Mouse (Mus musculus): ENCODE results near the gene Dip2b.
A peak's percentile ranks its signal among the peaks of the same experiment; 100 is the strongest.

The Dip2b gene

DNA sequence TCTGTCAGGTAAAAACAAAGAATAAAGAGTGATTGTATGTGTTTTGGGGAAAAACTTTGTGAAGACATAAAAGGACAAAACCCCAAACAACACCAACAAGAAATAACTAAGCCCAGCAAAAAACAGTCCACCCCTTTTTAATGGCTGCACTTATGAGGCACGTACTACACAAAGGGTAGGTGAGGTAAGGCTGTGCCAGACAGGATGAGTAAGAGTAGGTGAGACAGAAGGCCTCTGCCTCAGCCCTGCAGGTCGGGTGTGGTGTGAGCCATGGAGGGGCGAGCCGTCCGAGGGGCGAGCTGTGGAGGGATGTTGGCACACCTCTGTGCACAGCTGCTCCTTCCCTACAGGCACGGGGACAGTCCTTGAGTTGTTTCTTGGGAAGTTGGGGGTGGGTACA lies 12.5 kb downstream of the Dip2b start:
- no peak for DNase-seq (ENCODE audit: low spot score in 2 of 2)

GRCm38 (mm10) chr15:100052726-100053125 lies 14.3 kb downstream of the Dip2b start:
- no peak for DNase-seq (ENCODE audit: low spot score in 2 of 2)

DNA sequence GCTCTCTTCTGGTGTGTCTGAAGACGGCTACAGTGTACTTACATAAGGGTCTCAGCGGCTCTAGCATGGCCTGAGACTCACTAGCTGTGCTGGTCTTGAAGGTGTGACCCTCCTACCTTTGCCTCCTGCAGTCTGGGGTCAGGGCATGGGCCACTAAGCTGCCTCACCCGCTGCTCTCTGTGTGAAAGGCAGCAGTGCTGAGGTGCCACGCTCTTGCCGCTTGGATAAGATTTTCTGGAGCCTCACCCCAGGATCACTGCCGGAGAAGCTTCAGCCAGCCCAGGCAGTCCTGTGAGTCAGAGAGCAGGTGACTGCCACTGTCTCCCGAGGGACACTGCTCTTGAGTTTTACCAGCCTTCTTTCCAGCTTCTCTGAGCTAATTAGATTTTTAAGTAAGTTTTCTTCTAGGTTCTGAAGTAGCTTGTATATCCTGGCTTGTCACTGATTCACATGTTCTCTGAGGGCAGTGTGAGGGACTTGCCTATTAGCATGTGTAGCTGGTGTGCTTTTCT lies 18.0 kb downstream of the Dip2b start:
- DNase-seq (ENCODE audit: low spot score in 2 of 2) = peak in 1 of 2 experiments; percentile 24

- no peak for DNase-seq (ENCODE audit: low spot score in 2 of 2)
Measured at GRCm38 (mm10) chr15:100057698-100058097, 19.2 kb downstream of the Dip2b start.

DNA sequence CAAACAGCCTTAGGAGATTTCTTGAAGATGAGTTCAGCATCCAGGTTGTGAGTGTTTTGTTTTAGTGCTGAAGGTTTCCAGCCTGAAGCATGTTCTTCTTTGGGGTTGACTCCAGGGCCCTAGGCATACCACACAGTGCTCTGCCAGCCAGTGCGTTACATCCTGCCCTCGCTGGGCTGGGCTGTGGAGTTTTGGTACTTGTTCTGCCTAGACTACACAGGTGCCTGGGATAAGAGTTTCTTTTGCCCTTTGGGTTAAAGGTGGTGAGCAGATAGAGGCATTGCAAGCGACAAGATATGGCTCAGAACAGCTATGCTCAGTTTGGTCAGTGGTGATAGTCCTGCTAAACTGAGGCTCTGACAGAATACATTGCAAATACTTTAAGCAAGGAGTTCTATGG lies 19.7 kb downstream of the Dip2b start:
- no peak for DNase-seq (ENCODE audit: low spot score in 2 of 2)

GRCm38 (mm10) chr15:100058912-100059311 lies 20.4 kb downstream of the Dip2b start:
- no peak for DNase-seq (ENCODE audit: low spot score in 2 of 2)

DNA sequence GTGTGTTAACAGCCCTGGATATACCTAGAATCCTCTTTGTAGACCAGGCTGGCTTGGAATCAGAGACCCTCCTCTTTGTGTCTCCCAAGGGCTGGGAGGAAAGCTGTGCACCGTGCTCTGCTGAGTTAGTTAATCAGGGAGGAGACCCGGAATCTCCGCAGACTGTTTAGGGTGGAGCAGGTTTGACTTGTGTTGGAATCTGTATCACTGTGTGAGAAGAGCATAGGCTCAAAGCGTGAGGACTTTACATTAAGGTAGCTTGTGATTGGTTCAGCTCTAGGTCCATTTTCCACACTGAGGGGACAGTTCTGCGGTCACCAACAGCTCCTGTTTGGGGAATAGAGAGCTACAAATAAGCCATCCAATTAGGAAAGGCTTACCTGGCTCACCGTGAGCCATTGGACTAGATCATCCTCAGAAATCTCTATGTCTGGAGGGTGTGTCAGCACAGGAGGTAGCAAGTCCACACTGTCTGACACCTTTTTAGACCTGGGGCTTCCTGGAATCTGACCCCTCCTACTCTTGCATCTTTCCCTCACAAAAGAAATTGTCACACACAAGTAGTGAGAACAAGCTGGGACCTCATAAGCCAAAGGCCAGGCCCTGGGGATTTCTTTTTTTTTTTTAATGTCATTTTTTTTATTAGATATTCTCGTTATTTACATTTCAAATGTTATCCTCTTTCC lies 21.3 kb downstream of the Dip2b start:
- no peak for DNase-seq (ENCODE audit: low spot score in 2 of 2)

- peak; percentile 65 to 84 for DNase-seq (ENCODE audit: low spot score in 2 of 2)
Measured at GRCm38 (mm10) chr15:100060513-100061140, 22.2 kb downstream of the Dip2b start.

- DNase-seq (ENCODE audit: low spot score in 2 of 2) = no peak
Measured at GRCm38 (mm10) chr15:100061377-100061776, 22.9 kb downstream of the Dip2b start.

DNA sequence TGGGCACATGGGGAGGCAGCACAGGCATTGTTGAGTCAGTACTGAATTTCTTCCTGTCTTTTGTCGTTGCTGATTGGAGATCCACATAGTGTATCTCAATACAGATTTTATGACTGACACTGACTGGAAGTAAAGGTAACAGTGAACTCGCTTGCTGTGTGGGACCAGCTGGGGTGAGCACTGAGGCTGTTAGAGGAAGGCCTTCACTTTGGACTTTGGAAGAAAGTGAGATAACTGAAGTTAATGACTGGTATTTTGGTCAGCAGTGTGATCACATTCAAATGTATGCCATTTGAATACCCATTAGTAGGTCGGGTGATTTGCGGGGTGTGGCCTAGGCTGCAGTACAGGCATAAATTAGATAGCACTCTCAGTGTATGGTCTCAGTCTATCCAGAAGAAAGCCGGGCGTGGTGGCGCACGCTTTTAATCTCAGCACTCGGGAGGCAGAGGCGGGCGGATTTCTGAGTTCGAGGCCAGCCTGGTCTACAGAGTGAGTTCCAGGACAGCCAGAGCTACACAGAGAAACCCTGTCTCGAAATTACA lies 24.8 kb downstream of the Dip2b start:
- DNase-seq (ENCODE audit: low spot score in 2 of 2) = no peak

- DNase-seq (ENCODE audit: low spot score in 2 of 2) = no peak
Measured at GRCm38 (mm10) chr15:100066702-100067101, 28.2 kb downstream of the Dip2b start.

- no peak for DNase-seq (ENCODE audit: low spot score in 2 of 2)
Measured at GRCm38 (mm10) chr15:100069101-100069500, 30.6 kb downstream of the Dip2b start.

DNA sequence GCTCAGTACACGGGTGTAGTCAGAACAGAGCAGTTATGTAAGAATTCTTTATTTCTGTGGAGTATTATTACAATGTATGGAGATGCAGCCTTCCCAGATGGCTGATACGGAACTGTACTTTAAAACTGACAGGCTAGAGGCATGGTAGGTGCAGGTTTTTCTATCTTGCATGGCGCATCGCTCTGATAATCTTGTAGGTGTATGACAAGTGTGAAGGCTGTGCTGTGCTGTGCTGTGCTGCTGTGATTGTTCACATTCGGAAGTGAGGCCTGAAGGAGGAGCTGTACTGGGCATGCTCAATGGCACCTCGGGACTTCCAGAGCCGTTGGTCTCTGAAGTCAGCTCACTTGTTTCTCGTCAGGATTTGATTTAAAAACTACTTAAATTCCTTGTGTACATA lies 31.6 kb downstream of the Dip2b start:
- DNase-seq (ENCODE audit: low spot score in 2 of 2) = no peak

- DNase-seq (ENCODE audit: low spot score in 2 of 2) = no peak
Measured at GRCm38 (mm10) chr15:100071819-100072218, 33.4 kb downstream of the Dip2b start.

DNA sequence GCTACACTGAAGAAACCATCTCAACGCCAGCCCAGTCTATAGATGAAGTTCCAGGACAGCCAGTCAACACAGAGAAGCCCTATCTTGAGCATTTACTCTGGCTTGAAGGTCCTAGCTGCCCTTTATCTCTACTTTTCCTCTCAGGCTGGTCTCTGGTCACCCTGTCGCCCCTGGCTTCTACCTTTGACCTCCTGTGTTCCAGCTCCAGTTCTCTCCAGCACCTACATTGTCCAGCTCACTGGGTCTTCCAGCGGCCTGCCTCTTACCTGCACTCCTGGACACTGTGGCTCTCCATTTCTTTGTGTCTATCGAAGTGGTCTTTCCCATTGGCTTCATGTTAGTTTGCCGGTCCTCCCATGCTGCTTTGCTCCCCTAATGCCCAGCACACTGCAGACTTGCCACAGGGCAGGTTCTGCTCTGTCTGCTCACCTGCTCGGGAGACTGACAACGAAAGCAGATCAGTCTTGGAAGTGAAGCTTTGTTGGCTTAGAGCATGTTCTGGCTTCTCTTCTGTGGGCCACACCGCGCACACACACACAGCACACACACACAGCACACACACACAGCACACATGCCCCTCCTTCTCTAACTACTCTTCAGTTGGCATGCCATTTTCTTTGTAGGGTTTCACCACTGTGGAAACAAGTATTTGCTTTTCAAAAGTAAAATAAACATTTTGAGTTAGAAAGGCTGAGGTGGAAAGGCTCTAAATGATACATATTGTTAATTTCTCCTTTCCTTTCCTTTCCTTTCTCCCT lies 35.4 kb downstream of the Dip2b start:
- DNase-seq (ENCODE audit: low spot score in 2 of 2) = no peak

DNA sequence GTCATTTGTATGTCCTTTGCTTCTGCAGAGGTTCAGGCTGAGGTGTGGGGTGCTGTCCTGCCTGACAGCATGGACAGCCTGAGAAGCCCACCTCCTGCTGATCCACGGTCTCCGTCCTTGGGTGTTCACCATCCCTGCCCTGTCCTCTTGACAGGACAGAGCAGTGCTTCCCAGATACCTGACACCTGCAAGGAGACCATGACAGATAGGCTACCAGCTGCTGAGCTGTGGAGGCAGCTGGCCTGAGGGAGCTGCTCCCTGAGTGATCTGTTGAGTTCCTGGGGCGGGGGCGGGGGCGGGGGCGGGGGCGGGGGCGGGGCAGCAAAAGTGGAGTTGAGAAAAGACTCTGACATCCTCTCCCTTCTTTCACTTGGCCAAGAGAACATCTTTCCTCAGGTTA lies 36.3 kb downstream of the Dip2b start:
- no peak for DNase-seq (ENCODE audit: low spot score in 2 of 2)

GRCm38 (mm10) chr15:100076362-100076761 lies 37.9 kb downstream of the Dip2b start:
- no peak for DNase-seq (ENCODE audit: low spot score in 2 of 2)

DNA sequence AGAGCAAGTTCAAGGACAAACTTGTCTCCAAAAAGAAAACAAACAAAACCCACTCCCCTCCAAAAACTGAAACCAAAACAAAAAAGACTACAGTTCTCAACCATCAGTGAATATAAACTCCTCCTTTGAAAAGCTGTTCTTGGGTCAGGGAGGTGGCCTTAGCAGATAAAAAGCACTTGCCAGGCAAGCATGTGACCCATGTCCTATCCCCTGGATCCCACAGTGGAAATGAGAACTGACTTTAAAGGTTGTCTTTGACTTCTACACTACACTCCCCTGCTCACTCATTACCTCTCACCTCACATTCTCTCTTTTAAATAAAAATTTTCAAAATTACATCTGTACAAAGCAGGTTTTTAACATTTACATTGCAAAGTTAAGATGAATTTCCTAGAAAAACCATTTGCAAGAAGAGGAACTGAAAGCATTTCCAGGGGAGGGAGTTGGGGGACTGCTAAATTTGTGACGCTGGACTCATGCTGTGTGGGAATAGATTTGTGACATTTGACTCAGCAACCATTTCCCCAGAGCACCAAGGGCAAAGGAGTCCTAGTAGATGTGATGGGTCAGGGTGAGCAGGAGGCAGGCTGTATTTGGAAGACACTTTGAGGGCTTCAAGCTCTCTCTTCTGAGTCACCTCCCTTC lies 42.5 kb downstream of the Dip2b start:
- no peak for DNase-seq (ENCODE audit: low spot score in 2 of 2)

GRCm38 (mm10) chr15:100081478-100081998 lies 43.1 kb downstream of the Dip2b start:
- DNase-seq (ENCODE audit: low spot score in 2 of 2) = no peak

DNA sequence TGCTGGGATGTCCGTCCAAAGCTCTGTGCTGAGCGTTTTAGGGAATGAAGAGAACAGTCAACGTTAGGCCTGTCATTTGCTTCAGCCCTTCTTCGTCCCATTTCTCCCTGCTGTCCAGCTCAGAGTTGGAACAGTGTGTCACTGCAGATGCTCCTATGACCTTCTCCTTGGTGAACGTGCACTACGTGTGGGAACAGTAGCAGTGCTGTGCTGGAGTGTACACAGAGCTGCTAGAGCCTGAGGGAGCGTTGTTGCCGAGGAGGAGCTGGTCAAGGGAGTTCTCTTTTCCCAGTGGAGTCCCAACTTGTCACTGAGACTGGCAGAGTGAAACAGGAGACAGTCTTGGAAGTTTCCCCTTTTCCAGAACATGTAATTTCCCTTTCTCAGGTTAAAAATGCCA lies 43.6 kb downstream of the Dip2b start:
- DNase-seq (ENCODE audit: low spot score in 2 of 2) = no peak

- DNase-seq (ENCODE audit: low spot score in 2 of 2) = no peak
Measured at GRCm38 (mm10) chr15:100082733-100083132, 44.3 kb downstream of the Dip2b start.

DNA sequence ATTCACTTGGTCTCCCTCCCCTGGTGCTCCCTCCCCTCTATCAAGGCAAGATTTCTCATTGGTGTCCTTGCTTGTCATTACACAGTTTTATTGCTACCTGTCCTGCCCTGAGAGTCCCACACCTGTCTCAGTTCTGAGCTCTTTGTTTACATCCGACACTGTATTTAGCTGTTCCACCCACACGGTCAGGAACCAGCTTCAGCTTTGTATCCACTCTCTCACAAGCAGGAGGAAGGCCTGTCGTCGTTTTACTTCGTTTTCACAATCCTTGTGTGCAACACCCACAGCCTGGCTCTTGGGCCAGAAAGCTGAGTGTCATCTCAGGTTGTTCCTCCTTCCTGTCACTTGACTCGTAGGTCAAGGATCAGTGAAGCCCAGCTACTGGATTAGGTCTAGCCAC lies 45.4 kb downstream of the Dip2b start:
- no peak for DNase-seq (ENCODE audit: low spot score in 2 of 2)

Data from natural killer cell, adult 2 months (primary cell).